Mouse (Mus musculus) MEL-GATA-1-ER (cell line): ENCODE measurements around the gene 1700025G04Rik.

Experiments
- DNase-seq: peaks from one replicate; pipeline ENCODE4 v3.0.0-alpha.2; 2012; ENCODE audit warnings: low read depth; ENCODE audit errors: extremely low read depth

Gene 1700025G04Rik

DNA sequence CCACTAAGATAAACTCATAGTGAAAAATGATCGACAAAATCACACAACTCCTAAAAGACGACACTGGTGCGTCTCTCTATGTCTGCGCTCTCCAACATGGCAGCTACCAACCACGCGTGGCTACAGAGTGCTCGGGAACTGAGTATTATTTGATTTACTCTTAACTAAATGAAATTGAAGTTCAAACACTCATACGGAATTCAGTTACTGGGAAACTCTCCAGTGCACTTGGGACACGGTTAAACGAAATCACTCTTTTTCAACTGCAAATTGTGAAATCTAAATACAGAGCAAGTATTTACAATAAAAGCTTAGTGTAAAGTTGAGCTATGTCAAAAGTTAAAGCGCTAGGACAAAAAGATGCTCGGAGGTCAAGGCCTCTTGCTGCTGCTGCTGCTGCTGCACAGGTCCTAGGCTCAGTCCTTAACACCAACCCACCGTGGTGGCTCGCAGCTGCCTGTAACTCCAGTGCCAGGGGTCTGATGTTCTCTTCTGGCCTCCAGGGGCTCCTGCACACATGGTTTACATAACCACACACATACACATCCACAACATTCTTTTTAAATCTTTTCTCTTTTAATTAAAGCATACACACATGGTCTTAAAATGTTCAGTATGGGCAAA, 13.6 kb downstream of the 1700025G04Rik start:
- DNase-seq = no peak

DNA sequence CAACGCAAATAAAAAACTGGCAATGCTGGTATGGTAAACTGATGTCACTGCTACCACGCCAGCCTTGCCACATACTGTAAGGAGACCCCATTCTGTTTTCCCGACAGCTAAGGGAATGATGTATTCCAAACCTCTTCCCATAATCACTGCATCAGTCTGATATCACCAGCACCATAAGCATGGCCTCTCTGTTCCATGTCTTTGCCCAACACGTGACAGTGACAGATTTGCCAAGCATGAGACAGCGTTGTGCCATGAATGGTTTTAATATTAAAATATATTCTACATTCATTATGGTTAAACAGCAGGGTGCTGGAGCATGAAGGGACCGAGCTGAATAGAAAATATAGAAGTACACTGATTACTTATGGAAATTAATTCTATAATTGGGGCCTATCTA, 14.2 kb downstream of the 1700025G04Rik start:
- no peak for DNase-seq

DNA sequence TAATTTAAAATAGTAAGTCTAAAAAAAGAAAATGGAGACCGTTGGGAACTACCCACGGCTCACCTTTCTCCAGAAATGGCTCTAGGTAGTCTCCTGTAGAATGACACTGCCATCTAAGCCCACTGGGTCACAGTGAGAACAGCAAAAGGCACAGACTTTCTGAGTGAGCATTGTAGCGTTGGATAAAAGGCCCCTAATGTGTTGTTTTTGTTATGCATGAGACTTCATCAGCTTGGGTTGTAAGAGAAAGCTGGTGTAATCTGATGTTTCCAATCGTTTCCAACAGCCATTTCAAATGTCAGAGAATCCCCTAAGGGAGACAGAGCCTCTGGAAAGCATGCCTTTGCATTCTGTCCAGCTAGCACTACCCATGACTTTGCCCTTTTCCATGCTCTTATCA, 19.5 kb downstream of the 1700025G04Rik start:
- no peak for DNase-seq

DNA sequence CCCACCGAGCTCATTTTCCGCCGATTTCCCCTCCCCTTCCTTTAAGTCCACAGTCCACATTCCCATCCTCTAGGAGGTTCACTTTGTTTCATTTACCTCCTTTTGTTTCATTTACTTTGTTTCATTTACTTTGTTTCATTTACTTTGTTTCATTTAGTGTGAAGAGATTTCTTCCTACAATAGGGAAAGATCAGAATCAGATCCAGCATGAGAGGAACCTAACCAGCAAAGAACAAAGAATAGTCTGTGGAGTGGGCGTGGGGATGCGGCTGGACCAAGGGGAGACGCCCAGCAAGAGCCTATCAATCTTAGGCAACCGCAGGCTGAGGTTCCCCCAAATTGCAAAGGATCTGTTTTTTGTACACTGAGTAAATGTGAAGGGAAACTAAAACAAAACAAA, 20.2 kb downstream of the 1700025G04Rik start:
- no peak for DNase-seq

DNA sequence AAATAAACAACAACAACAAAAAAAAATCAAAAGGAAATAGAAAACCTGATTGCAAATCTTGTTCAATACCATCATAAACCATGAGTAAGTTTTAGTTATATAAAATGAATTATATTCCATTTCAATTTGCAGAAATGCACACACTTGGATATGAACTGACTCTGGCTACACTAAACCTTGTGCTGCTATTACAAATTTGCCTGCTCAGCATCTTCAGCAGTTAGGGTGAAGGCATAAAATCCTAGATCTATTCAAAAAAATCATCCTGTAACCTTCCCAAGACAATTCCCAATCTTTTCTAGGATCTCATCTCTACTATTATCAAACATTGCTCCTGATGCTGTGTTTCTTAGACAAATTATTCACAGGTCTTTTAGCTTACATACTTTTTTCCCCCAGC, 22.0 kb downstream of the 1700025G04Rik start:
- no peak for DNase-seq

DNA sequence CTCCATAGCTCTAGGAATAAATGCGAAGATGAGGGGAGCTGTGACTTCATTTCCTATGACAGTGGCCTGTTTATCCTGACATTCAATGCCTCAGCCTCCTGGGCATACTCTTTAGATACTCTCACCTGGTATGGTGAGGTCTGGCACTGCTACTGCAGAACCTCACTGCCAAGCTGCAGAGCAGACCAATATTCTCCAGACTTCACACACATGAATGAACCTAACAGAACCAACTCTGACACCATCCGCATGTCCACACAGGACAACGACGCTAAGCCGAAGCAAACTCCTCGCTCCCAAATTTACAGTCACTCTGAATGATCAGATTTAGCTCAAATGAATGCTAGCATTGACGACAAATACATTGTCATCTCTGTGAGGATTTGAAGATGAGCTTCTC, 24.4 kb downstream of the 1700025G04Rik start:
- DNase-seq = no peak

DNA sequence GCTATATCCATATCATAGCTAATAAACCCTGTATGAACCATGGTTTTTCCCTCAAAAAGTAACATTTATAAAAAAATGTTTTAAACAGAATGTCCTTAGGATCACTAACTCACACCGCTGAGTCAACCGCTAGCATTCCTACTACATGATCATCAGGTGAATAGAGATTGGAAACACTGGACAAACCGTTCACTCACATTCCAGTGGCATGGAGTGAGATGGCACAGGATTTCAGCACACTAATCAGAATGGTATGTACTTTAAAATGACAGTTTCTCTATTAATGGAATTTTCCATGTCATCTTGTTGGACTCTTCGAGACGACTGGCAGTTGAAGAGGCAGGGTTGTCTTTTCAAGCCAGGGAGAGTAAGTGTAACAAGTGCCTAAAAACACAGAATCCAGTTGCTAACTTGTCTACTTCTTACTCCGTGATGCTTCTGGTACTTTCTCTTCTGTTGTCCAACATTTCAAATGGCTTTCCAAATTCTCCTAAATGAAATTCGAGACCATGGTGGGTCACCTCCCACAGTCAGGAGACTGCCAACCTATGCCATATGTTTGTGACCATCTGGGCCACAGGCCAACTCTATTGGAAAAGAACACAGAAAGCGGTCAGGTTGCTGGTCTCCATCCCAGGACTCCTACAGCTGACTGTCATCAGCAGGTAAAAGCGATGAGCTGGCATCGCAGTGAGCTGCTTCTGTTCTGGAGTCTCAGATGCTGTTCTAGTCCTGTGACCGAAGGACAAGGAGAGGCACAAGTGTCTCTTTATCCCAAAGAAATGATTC, 26.4 kb downstream of the 1700025G04Rik start:
- no peak for DNase-seq

DNA sequence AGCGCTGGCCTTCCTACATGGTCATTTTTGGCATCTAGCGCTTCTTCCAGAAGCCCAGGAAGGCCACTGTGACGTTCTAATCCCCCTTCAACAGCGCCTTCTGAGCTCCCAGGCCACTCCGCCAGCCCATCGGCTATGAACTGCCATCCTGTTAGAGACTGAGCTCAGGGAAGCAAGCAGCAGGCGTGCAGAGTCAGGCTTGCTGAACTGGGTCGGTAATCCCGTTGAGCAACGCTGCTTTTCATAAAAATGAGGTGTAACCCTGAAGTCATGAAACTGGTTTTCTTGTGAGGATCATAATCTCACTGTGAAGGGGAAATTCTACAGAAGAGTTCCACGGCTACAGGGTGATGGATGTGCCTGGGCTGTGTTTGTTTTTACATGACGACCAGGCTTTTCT, 28.2 kb downstream of the 1700025G04Rik start:
- no peak for DNase-seq

DNA sequence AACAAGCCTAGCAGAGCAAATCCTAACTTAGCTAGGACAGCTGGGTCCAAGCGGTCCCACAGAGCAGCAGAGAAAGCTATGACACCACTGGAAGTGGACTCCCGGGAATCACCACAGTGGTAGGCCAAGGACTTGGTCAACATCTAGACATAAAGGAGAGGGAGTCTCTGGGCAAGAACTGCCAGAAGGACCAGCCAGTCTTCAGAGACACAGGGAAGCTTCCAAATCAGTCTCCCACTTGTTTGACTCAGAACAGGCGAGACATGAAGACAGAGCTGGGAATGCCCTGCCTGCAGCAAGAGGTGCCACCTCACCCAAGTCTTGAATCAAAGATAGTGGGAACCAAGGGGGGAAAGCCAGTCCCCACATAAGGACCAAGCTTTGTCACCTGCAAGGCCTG, 29.7 kb downstream of the 1700025G04Rik start:
- no peak for DNase-seq

DNA sequence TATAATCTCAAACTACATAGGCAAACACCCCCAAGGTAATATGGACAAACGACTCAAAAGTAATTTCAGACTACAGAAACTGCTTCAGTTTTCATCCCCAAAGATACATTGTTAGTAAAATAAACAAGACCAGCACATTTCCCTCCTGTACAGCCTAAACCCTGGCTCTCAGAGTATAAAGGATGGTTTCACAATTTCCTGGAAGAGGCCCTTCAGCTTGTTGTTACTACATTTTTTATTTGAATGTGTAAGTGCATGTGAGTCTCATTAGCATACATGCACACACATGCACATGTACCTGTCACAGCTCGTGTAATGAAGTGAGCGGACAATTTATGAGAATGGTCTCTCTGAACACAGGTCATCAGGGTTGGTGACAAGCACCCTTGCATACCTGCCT, 31.1 kb downstream of the 1700025G04Rik start:
- no peak for DNase-seq

DNA sequence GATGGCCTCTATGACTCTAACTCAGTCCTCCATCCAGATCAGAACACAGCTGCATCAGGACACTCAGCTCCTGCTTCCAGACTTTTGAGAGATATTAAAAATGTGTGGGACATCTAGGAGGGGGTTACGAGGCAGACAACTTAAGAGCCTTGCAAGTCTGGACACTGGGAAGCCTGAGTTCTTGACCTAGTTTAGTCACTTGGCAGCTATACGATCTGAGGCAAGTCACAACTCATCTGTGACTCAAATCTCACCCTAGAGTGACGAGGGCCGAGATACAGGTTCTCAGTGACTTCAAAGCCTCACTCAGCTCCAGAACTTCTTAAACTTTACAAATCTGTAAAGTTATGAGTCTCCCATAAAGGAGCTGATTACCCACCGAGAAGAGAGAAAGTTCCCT, 36.8 kb downstream of the 1700025G04Rik start:
- no peak for DNase-seq

DNA sequence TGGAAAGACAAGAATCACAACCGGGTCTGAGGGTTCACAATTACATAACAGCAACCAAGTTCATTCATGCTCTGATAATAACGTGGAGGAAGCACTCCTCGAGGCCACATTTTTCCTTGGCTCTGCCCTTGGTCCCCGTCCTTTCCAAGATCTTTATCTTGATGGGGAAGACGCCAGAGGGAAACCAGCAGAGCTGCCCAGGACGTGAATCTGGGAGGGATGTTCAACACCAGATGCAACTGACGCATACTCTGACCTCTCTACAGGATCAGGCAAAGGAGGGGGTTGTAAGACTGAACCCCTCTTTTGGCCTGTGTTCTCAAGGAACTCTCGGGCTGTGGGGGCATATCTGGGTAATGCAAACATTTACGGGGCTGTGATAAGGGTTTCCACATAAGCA, 38.1 kb downstream of the 1700025G04Rik start:
- no peak for DNase-seq

DNA sequence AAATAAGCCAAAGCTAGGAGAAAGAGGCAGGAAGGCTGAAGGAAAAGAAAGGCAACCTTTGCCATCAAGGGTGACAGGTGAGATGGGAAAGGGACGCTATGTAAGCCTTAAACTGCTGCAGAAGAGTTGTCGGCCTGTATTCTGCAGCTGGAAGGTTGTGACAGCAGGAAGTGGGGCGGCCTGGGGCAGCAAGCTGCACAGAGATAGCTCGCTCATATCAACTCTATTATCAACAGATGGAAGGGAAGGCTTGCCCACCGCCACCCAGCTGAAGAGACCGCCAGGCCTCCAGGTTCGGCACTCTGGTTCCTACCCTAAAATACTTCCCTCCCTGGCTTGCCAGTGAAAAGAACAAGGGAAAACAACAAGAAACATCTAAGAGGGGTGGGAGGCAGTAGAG, 39.9 kb downstream of the 1700025G04Rik start:
- DNase-seq = peak; percentile 32

DNA sequence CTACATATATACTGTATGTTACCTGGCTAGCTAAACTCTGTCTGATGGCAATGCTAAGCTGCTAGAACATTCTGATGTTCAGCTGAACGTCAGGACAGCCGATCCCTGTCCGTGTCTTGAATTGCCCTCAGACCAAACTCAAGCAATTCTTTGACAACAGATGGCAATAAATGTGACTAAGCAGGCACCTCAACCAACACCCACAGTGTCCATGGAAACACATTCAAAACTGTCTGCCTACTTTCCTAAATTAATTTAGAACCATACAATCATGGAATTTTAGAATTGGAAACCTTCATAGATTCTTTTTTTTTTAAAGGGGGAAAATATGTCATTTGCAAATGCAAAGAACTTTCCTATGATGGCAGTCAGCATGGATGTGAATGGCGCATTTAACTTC, 41.6 kb downstream of the 1700025G04Rik start:
- no peak for DNase-seq

DNA sequence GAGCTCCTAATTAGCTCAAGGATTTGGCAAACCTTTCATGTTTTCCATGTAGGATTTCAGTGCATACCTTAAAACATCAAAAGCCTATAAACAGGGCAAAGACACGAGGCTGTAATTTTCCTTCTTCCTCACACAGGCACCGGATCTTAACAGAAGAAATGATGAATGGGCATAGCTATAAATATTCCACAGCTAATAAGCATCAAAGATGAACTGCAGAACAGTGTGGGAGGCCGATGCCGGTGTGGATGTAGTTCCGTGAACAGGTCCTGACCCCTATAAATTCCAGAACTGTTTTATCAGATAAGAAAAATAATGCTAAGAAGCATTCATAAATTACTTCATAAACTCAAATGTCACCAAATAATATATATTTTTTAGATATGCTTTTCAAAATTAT, 42.5 kb downstream of the 1700025G04Rik start:
- no peak for DNase-seq

DNA sequence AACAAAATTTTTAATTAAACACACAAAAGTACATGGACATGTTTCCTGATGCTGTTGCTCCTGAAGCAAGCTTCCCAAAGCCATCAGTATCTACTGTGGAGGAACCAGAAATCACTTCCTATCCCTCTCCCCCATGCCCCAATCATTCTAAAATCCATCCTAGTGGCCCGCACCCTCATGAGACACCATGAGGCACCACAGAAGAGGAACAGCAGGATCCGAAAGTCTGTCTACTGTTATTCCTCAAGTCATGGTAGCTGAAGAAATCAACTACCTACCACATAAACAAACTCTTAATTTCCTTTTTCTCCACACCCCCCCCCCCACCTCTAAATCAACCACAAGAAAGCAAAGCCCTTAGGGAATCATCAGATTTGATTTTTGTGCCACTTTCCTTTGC, 46.5 kb downstream of the 1700025G04Rik start:
- no peak for DNase-seq

DNA sequence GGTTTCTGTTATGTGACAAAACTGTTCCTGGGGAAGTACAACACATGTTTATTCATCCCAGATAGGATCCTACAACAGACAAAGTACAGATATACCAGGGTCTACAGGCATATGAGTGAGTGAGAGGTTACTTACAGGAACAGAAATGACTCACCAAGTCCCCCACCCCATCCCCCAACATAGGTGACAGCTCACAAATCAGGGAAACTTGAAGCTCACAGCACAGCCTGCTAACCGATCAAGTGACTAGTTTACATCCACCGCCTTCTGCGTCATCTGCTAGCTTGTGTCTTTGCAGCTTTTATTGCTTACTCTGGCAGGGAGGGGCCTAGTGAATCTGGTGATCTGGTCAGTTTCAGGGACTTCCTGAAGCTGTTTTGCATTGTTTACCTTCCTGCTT, 47.5 kb downstream of the 1700025G04Rik start:
- no peak for DNase-seq

DNA sequence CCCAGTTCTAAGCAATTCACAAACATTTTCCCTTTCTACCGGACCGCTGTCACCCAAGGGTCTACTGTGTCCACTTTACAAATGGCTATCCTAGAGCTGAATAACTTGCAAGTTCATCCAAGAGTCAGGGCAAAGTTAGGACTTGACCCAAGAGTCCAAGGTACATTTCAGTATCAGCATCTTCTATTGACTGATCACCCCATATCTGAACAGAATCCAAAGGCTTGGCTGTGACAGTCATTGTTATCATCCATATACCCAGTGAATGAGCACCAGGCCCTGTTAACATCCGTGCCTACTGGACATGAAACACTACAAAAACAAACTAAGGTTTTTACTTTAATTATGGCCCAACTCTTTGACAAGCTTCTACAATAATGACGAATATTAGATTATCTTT, 48.9 kb downstream of the 1700025G04Rik start:
- no peak for DNase-seq

DNA sequence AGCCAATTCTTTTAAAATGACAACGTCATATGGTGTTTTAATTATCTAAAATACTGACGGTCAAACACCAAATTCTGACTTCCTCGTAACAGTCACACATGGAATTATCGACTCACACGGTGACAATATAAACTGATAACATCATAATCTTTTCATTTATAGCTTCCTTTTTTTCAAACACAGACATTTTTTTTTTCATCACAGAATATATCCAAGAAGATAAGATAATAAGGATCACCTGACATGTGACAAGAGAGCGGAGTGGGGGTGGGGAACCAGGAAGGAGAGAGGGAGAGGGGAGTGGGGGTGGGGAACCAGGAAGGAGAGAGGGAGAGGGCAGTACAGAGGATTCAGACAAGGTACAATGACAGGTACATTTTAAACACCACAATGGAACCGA, 49.9 kb downstream of the 1700025G04Rik start:
- no peak for DNase-seq

DNA sequence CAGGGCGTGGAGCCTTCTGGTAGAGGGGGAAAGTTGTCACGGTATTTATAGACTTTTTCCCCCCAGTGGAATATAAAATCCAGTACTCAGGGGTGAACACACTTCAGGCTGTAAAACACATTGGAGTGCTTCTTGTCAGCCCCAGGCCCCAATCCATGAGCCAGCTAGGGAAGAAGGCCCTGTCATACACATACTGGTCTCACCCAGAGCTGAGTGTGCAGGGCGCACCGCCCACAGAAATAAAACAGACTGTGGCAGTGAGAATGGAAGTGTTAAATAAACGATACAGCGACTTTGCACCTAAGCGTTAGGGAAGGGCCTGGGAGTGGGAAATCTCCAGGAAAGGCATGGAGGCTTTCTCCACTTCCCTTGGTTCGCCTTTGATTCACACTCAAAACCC, 50.3 kb downstream of the 1700025G04Rik start:
- DNase-seq = no peak

DNA sequence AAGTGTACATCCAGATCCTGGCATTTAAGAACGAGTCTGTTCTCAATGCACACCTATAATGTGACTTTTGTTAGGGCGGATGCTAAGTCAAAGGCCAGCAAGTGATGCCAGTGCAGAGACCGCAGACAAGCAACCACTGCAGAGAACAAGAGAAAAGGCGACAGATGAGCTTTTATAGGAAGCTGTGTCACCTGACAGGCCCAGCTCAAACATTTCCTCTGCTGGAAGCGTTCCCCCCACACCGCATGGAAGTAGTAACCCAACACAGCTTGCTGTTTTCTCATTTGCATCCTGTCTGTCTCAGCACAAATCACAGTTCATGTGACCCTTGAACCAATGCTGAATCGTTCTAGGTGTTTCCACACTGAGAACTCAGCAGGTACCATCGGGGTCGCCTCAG, 51.8 kb downstream of the 1700025G04Rik start:
- DNase-seq = no peak

DNA sequence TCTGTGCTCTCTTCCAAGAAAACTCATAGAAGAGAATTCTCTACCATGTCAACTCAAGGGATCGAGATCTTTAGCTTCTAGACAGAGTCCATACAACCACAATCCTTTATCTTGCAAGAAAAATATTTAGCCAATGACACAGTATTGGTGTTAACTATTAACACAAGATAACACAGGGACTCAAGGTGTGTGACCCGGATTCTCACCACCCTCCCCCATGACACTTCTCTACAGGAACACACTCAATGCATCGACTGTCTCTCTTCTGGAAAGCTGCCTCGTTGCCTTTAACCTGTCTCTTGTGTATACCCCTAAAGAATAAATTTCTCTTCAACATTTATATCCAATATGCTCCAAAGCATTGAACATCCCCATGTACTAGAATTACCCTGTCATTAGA, 52.3 kb downstream of the 1700025G04Rik start:
- DNase-seq = no peak

DNA sequence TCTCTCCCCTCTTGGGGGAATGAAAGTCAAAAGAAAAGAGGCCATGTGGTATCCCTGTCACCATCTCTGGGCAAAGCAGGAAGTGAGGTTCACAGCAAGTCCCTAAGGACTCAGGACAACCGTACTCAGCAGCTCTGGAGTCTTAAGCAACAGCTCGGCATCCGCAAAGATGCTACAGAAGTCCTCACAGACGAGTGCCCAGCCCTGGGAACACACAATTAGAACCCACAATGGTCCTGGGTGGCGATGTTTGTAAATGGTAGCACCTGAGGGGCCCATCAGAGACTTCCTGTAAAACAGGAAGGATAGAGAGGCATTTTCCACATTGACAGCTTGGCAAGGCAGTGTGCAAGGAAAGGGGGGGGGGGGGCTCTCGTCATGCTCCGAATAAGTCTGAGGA, 55.2 kb downstream of the 1700025G04Rik start:
- DNase-seq = no peak
